Mouse (Mus musculus) heart, adult 2 months (tissue): ENCODE results near the gene Mybpc1.

Experiments used
- CTCF ChIP-seq: fragments of 200-600 bp; IDR thresholded peaks from 2 replicates; pipeline ENCODE4 v1.8.1; 2022; ENCODE audit warnings: antibody characterized with exemption, mild to moderate bottlenecking, moderate library complexity
- POLR2A ChIP-seq: fragments of 200-500 bp; IDR thresholded peaks from 2 replicates; pipeline ENCODE4 v1.6.1; 2011; ENCODE audit warnings: mild to moderate bottlenecking, low read depth, low read length, control low read depth; ENCODE audit not compliant: insufficient read depth

GRCm38 (mm10) chr10:88600591-88600990 lies 4.4 kb downstream of the Mybpc1 start:
- TF ChIP-seq CTCF: no peak
- no peak for TF ChIP-seq POLR2A
